Mouse (Mus musculus) intestine, embryonic 14.5 days (tissue): Measurements from ENCODE around the gene Oxt. TPM values are rescaled to one million over a fixed set of nuclear protein-coding genes. Genes with fewer than 3 reads are reported as not detected.

Experiments
- ATAC-seq: fragments of 200-750 bp; cut with Nextera tagmentation; replicated peaks from 2 replicates; pipeline ENCODE4 v1.8.0; 2017; ENCODE audit warnings: low read depth, moderate number of reproducible peaks, moderate TSS enrichment, moderate library complexity; ENCODE audit not compliant: low FRiP score, low TSS enrichment
- DNase-seq: peaks from one replicate; pipeline ENCODE4 v3.0.0-alpha.2; 2018; ENCODE audit warnings: low spot score
- H3K27ac ChIP-seq: fragments of 300-500 bp; sonication (generic); 2 replicates; pipeline ENCODE4 v1.5.1; 2014; ENCODE audit warnings: low read depth, mild to moderate bottlenecking, control low read depth
- H3K27me3 ChIP-seq: fragments of 300-500 bp; sonication (generic); replicated peaks from 2 replicates; pipeline ENCODE4 v1.6.1; 2014; ENCODE audit warnings: low read length, control low read depth; ENCODE audit not compliant: control insufficient read depth, insufficient read depth
- H3K36me3 ChIP-seq: fragments of 300-500 bp; sonication (generic); 2 replicates; pipeline ENCODE4 v1.6.1; 2014; ENCODE audit warnings: low read length, control low read depth; ENCODE audit not compliant: control insufficient read depth, insufficient read depth
- H3K4me1 ChIP-seq: fragments of 300-500 bp; sonication (generic); replicated peaks from 2 replicates; pipeline ENCODE4 v1.6.1; 2014; ENCODE audit warnings: low read length, control low read depth, mixed read lengths; ENCODE audit not compliant: control insufficient read depth, insufficient read depth
- H3K4me2 ChIP-seq: fragments of 300-500 bp; sonication (generic); 2 replicates; pipeline ENCODE4 v1.6.1; 2014; ENCODE audit warnings: low read length
- H3K4me3 ChIP-seq: fragments of 300-500 bp; sonication (generic); 2 replicates; pipeline ENCODE4 v1.5.1; 2014; ENCODE audit warnings: low read depth, low read length, control low read depth, mixed read lengths
- H3K9ac ChIP-seq: fragments of 300-500 bp; sonication (generic); 2 replicates; pipeline ENCODE4 v1.6.1; 2014; ENCODE audit warnings: mild to moderate bottlenecking, low read length
- H3K9me3 ChIP-seq: fragments of 300-500 bp; sonication (generic); 2 replicates; pipeline ENCODE4 v1.6.1; 2016; ENCODE audit warnings: low read length, control low read depth; ENCODE audit not compliant: control insufficient read depth
- WGBS: fragments of 180-500 bp; shearing (Covaris S2); extraction: QIAGEN DNeasy Blood & Tissue Kit; methylation state at CpG from one replicate; pipeline ENCODE4 v1.1.7; 2014; 5-methylcytosine and 5-hydroxymethylcytosine counted together
- polyA plus RNA-seq: library from polyadenylated mRNA; unstranded; fragments of >200 nt; fragmentation: Nextera tagmentation; extraction: Ambion mirVana; gene quantifications from 2 replicates; pipeline ENCODE4 v1.2.1, GENCODE M21; 2014

Gene Oxt
- polyA plus RNA-seq, result not detected in 2 replicates

- ATAC-seq, result no peak
- no peak within 1 kb of the TSS for H3K27ac ChIP-seq
- peak within 1 kb of the TSS; percentile 46 for H3K4me2 ChIP-seq
- no peak within 1 kb of the TSS for H3K9ac ChIP-seq
- no peaks in the 10 kb centered on the region for H3K9me3 ChIP-seq
- no peak for DNase-seq
- H3K27me3 ChIP-seq, result peaks cover 68% of the 10 kb centered on the region
- WGBS, result 52% methylated on average over 9 of the region's 9 CpGs
- H3K4me3 ChIP-seq, result peak within 1 kb of the TSS; percentile 25; the same call in 1 of the 2 replicates
- H3K4me1 ChIP-seq, result 0 out of 2 replicates have a peak, but pooled peaks cover 5% of the 10 kb centered on the region
- H3K36me3 ChIP-seq, result no peaks in the 10 kb centered on the region
Observed at GRCm38 (mm10) chr2:130575873-130576272, at the start of gene Oxt. Gene Oxt (plus strand): TSS chr2:130576173.

GRCm38 (mm10) chr2:130528457-130528856 lies 47.5 kb upstream of the Oxt start:
- no peak overlapping the region for H3K4me3 ChIP-seq
- H3K9me3 ChIP-seq, result no peaks in the 10 kb centered on the region
- H3K4me2 ChIP-seq, result no peak overlapping the region
- H3K36me3 ChIP-seq, result peaks cover 68% of the 10 kb centered on the region
- H3K27ac ChIP-seq, result no peak overlapping the region
- H3K4me1 ChIP-seq, result no peaks in the 10 kb centered on the region
- ATAC-seq (no peak), DNase-seq (no peak)
- H3K27me3 ChIP-seq, result no peaks in the 10 kb centered on the region
- no peak overlapping the region for H3K9ac ChIP-seq
- WGBS, result 85% methylated on average over 6 of the region's 6 CpGs

GRCm38 (mm10) chr2:130529290-130529689 lies 46.7 kb upstream of the Oxt start:
- Histone ChIP-seq H3K4me1 (no peaks in the 10 kb centered on the region), H3K9me3 (no peaks in the 10 kb centered on the region), H3K27ac (no peak overlapping the region), H3K4me2 (no peak overlapping the region), H3K27me3 (no peaks in the 10 kb centered on the region), H3K9ac (no peak overlapping the region), H3K36me3 (peaks cover 70% of the 10 kb centered on the region), H3K4me3 (no peak overlapping the region)
- no peak for ATAC-seq
- 90% methylated on average over 2 of the region's 2 CpGs for WGBS
- DNase-seq, result no peak

- ATAC-seq, result no peak
- DNase-seq, result no peak
- no peak overlapping the region for H3K4me3 ChIP-seq
- no peak overlapping the region for H3K27ac ChIP-seq
- no peaks in the 10 kb centered on the region for H3K9me3 ChIP-seq
- H3K36me3 ChIP-seq, result peaks cover 70% of the 10 kb centered on the region
- H3K4me1 ChIP-seq, result no peaks in the 10 kb centered on the region
- H3K9ac ChIP-seq, result no peak overlapping the region
- no peaks in the 10 kb centered on the region for H3K27me3 ChIP-seq
- WGBS, result 93% methylated on average over 7 of the region's 7 CpGs
- H3K4me2 ChIP-seq, result no peak overlapping the region
Observed at GRCm38 (mm10) chr2:130529925-130530324, 46.0 kb upstream of the Oxt start.

- Histone ChIP-seq H3K27ac (no peak overlapping the region), H3K36me3 (peaks cover 64% of the 10 kb centered on the region), H3K4me2 (no peak overlapping the region), H3K4me3 (no peak overlapping the region), H3K27me3 (no peaks in the 10 kb centered on the region), H3K9ac (no peak overlapping the region), H3K4me1 (no peaks in the 10 kb centered on the region), H3K9me3 (no peaks in the 10 kb centered on the region)
- WGBS, result 72% methylated on average over 2 of the region's 2 CpGs
- no peak for DNase-seq
- ATAC-seq, result no peak
Observed at GRCm38 (mm10) chr2:130532201-130532600, 43.8 kb upstream of the Oxt start.

- Histone ChIP-seq H3K9me3 (no peaks in the 10 kb centered on the region), H3K27me3 (no peaks in the 10 kb centered on the region), H3K36me3 (peaks cover 65% of the 10 kb centered on the region), H3K4me3 (no peak overlapping the region), H3K9ac (no peak overlapping the region), H3K27ac (no peak overlapping the region), H3K4me2 (no peak overlapping the region), H3K4me1 (no peaks in the 10 kb centered on the region)
- DNase-seq, result no peak
- no peak for ATAC-seq
- WGBS, result 97% methylated on average over 6 of the region's 6 CpGs
Observed at GRCm38 (mm10) chr2:130535017-130535416, 41.0 kb upstream of the Oxt start.

- 81% methylated on average over 3 of the region's 3 CpGs for WGBS
Observed at GRCm38 (mm10) chr2:130536890-130537289, 39.1 kb upstream of the Oxt start.

GRCm38 (mm10) chr2:130538876-130539546 lies 37.0 kb upstream of the Oxt start:
- 91% methylated on average over 8 of the region's 8 CpGs for WGBS
- Histone ChIP-seq H3K27me3 (no peaks in the 10 kb centered on the region), H3K4me1 (no peaks in the 10 kb centered on the region), H3K4me2 (no peak overlapping the region), H3K4me3 (no peak overlapping the region), H3K9me3 (no peaks in the 10 kb centered on the region), H3K27ac (no peak overlapping the region), H3K36me3 (peaks cover 76% of the 10 kb centered on the region), H3K9ac (no peak overlapping the region)
- no peak for DNase-seq
- ATAC-seq, result no peak

More at GRCm38 (mm10) chr2:130536890-130537289, 39.1 kb upstream of the Oxt start:
- peaks cover 73% of the 10 kb centered on the region for H3K36me3 ChIP-seq
- DNase-seq (no peak), ATAC-seq (no peak)
- H3K9ac ChIP-seq, result no peak overlapping the region
- H3K4me3 ChIP-seq, result no peak overlapping the region
- H3K27me3 ChIP-seq, result no peaks in the 10 kb centered on the region
- no peak overlapping the region for H3K27ac ChIP-seq
- H3K9me3 ChIP-seq, result no peaks in the 10 kb centered on the region
- H3K4me2 ChIP-seq, result no peak overlapping the region
- H3K4me1 ChIP-seq, result no peaks in the 10 kb centered on the region

GRCm38 (mm10) chr2:130540266-130540665 lies 35.7 kb upstream of the Oxt start:
- 92% methylated on average over 9 of the region's 9 CpGs for WGBS
- no peak overlapping the region for H3K4me2 ChIP-seq
- H3K36me3 ChIP-seq, result peaks cover 76% of the 10 kb centered on the region
- H3K27me3 ChIP-seq, result no peaks in the 10 kb centered on the region
- no peaks in the 10 kb centered on the region for H3K9me3 ChIP-seq
- no peak overlapping the region for H3K4me3 ChIP-seq
- no peak overlapping the region for H3K9ac ChIP-seq
- ATAC-seq (no peak), DNase-seq (no peak)
- H3K27ac ChIP-seq, result no peak overlapping the region
- no peaks in the 10 kb centered on the region for H3K4me1 ChIP-seq
